Mouse (Mus musculus) neural tube, embryonic 14.5 days (tissue): Measurements from ENCODE around the gene Kmt2e. TPM values are rescaled to one million over a fixed set of nuclear protein-coding genes. Genes with fewer than 3 reads are reported as not detected.
"Not testable (repeated sequence)": the region's sequence is repeated elsewhere in the genome, so short reads cannot be mapped to it uniquely, and the experiment has no call there.

Experiments
- ATAC-seq: fragments of 200-750 bp; cut with Nextera tagmentation; 2 replicates; pipeline ENCODE4 v1.8.0; 2017; ENCODE audit warnings: low read depth, mild to moderate bottlenecking, moderate TSS enrichment, moderate library complexity
- H3K27ac ChIP-seq: fragments of 300-500 bp; sonication (generic); 2 replicates; pipeline ENCODE4 v1.5.1; 2014; ENCODE audit warnings: low read depth, mild to moderate bottlenecking, control low read depth, low read length, moderate library complexity, mixed read lengths
- H3K27me3 ChIP-seq: fragments of 300-500 bp; sonication (generic); 2 replicates; pipeline ENCODE4 v1.6.1; 2014; ENCODE audit warnings: low read length; ENCODE audit not compliant: control insufficient read depth, insufficient read depth
- H3K36me3 ChIP-seq: fragments of 300-500 bp; sonication (generic); 2 replicates; pipeline ENCODE4 v1.6.1; 2014; ENCODE audit warnings: low read length, mixed read lengths; ENCODE audit not compliant: control insufficient read depth, insufficient read depth
- H3K4me1 ChIP-seq: fragments of 300-500 bp; sonication (generic); 2 replicates; pipeline ENCODE4 v1.6.1; 2014; ENCODE audit warnings: low read length; ENCODE audit not compliant: control insufficient read depth, insufficient read depth
- H3K4me2 ChIP-seq: fragments of 300-500 bp; sonication (generic); 2 replicates; pipeline ENCODE4 v1.6.1; 2014; ENCODE audit warnings: mild to moderate bottlenecking, low read depth, low read length, control low read depth
- H3K4me3 ChIP-seq: fragments of 300-500 bp; sonication (generic); 2 replicates; pipeline ENCODE4 v1.5.1; 2014; ENCODE audit warnings: low read depth, low read length, control low read depth, mixed read lengths
- H3K9ac ChIP-seq: fragments of 300-500 bp; sonication (generic); replicated peaks from 2 replicates; pipeline ENCODE4 v1.6.1; 2014; ENCODE audit warnings: low read depth, mild to moderate bottlenecking, control low read depth, low read length, mixed read lengths
- H3K9me3 ChIP-seq: fragments of 300-500 bp; sonication (generic); 2 replicates; pipeline ENCODE4 v1.6.1; 2016; ENCODE audit warnings: low read length; ENCODE audit not compliant: control insufficient read depth
- WGBS: fragments of 180-500 bp; shearing (Covaris S2); extraction: QIAGEN DNeasy Blood & Tissue Kit; methylation state at CpG from one replicate; pipeline ENCODE4 v1.1.7; 2014; 5-methylcytosine and 5-hydroxymethylcytosine counted together
- polyA plus RNA-seq: library from polyadenylated mRNA; unstranded; fragments of >200 nt; fragmentation: Nextera tagmentation; extraction: Ambion mirVana; gene quantifications from 2 replicates; pipeline ENCODE4 v1.2.1, GENCODE M21; 2014

The Kmt2e gene
- polyA plus RNA-seq, 1 experiment from 2014 or later, result 151 TPM

DNA sequence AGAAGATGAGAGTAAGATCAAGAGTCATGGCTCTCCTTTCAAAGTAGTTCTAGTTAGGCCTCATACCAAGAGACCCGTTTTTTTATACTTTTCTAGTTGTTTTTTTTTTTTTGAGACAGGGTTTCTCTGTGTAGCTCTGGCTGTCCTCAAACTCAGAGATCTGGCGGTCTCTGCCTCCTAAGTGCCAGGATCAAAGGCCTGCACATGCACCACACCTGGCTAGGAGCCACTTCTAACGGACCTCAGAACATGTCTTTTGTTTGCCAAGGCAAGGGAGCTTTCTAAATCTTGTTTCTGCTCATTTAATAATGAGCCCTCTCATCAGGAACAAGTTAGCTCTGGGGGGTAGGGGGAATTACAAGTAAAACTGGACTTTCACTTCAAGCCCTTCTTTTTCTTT, 90.4 kb downstream of the Kmt2e start:
- Histone ChIP-seq H3K36me3 (peaks cover 30% of the 10 kb centered on the region), H3K4me3 (no peak overlapping the region), H3K27me3 (no peaks in the 10 kb centered on the region), H3K27ac (no peak overlapping the region), H3K9ac (no peak overlapping the region), H3K9me3 (no peaks in the 10 kb centered on the region), H3K4me2 (no peak overlapping the region), H3K4me1 (no peaks in the 10 kb centered on the region)
- no peak for ATAC-seq
- 85% methylated on average over 3 of the region's 3 CpGs for whole genome bisulfite sequencing

DNA sequence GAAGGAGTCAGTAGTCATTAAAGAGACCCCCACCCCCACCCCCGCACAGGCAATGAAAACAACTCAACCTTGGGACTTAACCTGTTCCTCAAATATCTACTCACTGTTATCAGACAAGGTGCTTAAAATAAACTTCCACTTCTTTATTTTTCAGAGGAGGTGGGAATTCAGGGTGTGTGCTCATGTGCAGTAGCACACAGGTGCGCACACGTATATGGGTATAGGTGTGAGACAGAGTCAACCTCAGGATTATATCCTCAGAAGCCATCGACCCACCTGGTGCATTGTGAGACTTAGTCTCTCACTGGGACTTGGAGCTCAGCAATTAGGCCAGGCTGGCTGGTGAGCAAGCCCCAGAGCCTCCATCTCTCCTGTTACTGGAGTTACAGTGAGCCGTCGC, 96.9 kb downstream of the Kmt2e start:
- Histone ChIP-seq H3K27me3 (no peaks in the 10 kb centered on the region), H3K27ac (no peak overlapping the region), H3K9ac (no peak overlapping the region), H3K9me3 (no peaks in the 10 kb centered on the region), H3K4me1 (no peaks in the 10 kb centered on the region), H3K4me3 (no peak overlapping the region), H3K4me2 (no peak overlapping the region), H3K36me3 (peaks cover 14% of the 10 kb centered on the region)
- no peak for ATAC-seq
- WGBS, result 96% methylated on average over 6 of the region's 6 CpGs

DNA sequence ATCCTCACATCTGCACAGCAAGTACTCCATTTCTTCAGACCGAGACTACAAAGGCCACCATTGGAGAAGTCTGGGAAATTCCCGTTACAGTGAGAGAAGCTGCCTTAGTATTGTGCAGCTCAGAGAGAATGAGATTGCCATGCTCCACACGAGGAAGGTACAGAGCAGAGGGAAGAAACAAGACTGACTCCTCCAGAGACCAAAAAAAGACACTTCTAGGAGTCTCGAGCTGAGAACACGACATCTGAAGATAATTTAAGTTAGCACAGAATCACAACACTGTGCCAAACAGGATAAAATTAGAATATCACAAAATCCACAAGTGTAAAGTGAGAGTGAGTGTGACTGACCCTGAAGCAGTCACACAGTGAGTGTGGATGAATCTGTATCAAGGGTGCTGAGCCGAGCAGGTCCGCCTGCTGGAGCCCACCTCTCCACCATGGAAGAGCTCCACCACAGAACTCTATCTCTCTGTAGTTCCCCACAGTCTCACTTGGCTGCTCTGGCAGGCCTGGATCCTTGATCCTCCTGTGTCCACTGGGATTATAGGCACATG, 97.4 kb downstream of the Kmt2e start:
- Histone ChIP-seq H3K9me3 (no peaks in the 10 kb centered on the region), H3K27ac (no peak overlapping the region), H3K9ac (no peak overlapping the region), H3K4me3 (no peak overlapping the region), H3K27me3 (no peaks in the 10 kb centered on the region), H3K4me2 (no peak overlapping the region), H3K4me1 (no peaks in the 10 kb centered on the region), H3K36me3 (peaks cover 11% of the 10 kb centered on the region)
- whole genome bisulfite sequencing, result 87% methylated on average over 7 of the region's 7 CpGs
- no peak for ATAC-seq

DNA sequence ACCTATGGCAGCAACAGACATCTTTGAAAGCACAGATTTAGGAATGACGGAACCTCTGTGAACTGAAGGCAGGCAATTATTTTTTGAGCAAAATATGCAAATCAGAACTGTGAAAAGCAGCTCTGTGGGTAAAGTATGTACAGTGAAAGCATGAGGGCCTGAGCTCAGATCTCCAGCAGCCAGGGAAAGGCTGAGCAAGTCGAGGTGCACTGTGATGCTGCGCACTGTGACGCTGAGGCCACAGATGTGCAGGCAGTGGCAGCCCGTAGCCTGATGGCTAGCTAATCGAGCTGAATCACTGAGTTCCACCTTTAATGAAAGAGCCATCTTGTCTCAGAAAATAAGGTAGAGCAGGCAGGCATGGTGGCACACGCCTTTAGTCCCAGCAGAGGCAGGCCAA, 101.5 kb downstream of the Kmt2e start:
- no peaks in the 10 kb centered on the region for H3K4me1 ChIP-seq
- no peak overlapping the region for H3K9ac ChIP-seq
- H3K4me3 ChIP-seq, result no peak overlapping the region
- no peak for ATAC-seq
- no peak overlapping the region for H3K4me2 ChIP-seq
- H3K36me3 ChIP-seq, result 0 out of 2 replicates have a peak, but pooled peaks cover 2% of the 10 kb centered on the region
- H3K27me3 ChIP-seq, result no peaks in the 10 kb centered on the region
- WGBS, result 84% methylated on average over 7 of the region's 7 CpGs
- no peaks in the 10 kb centered on the region for H3K9me3 ChIP-seq
- no peak overlapping the region for H3K27ac ChIP-seq

DNA sequence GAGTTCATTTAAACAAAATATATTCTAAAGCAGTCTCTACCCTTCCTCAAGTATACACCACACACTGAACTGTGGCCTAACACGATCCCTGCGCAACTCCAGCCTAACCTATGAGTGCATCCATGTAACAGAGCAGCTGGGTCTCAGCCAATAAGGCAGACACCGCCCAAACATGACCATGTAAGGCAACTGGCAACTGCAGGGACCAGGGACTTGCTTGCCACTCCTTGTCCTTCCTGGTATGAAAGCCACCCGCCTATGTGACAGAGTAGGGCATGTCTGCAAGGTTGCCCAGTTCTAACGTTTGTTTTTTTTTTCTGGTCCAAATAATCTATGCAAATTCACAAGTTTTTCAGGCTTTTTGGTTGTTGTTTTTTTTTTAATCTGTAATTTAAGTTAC, 117.4 kb downstream of the Kmt2e start:
- H3K4me3 ChIP-seq, result no peak overlapping the region
- H3K27ac ChIP-seq, result no peak overlapping the region
- H3K9ac ChIP-seq, result no peak overlapping the region
- H3K9me3 ChIP-seq, result no peaks in the 10 kb centered on the region
- ATAC-seq, result no peak
- H3K36me3 ChIP-seq, result no peaks in the 10 kb centered on the region
- no peak overlapping the region for H3K4me2 ChIP-seq
- 88% methylated on average over 5 of the region's 5 CpGs for WGBS
- no peaks in the 10 kb centered on the region for H3K4me1 ChIP-seq
- H3K27me3 ChIP-seq, result no peaks in the 10 kb centered on the region

DNA sequence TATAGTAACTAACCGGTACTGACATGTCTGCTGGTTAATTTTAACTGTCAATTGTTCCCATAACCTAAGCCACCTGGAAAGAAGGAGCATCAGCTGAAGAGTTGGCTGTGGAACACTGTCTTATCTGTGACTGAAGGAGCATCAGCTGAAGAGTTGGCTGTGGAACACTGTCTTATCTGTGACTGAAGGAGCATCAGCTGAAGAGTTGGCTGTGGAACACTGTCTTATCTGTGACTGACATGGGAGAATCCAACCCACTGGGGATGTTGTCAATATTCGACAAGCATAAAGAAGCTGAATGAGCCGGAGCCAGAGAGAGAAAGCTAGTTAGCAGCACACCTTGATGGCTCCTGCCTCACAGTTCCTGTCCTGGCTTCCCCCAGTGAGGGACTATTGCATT, 119.1 kb downstream of the Kmt2e start:
- not testable (repeated sequence) for H3K9me3 ChIP-seq, H3K9ac ChIP-seq, H3K27me3 ChIP-seq, H3K4me1 ChIP-seq, H3K4me2 ChIP-seq, H3K27ac ChIP-seq, H3K4me3 ChIP-seq, H3K36me3 ChIP-seq, ATAC-seq
- 76% methylated on average over 3 of the region's 3 CpGs for WGBS
